Comparison of ENCODE assay signal across 7 mouse cellular contexts in the genomic region with DNA sequence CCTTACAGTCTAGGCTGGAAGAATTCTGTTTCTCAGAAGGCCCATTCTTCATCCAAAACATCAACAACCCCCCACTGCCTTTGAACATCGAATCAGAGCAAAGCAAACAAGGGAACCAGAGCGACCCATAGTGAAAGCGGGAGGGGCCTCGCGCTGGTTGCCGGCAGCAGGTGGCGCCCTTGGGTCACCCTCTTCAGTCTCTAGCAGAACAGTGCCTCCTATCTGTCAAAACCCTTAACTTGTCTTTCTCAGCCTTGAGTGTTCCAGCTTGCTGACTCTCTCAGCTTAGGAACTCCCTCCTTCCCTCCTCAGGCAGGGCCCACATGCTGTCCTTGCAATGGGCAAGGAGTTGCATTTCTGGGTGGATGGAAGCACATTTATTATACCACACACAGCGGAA. TPM values are rescaled to one million over a fixed set of nuclear protein-coding genes. Genes with fewer than 3 reads are reported as not detected.
A peak's percentile ranks its signal among the peaks of the same experiment; 100 is the strongest.
DNase-seq lines count a peak whose midpoint lies in the region.

No protein-coding gene starts in this region.

- peaks cover 5% of the 10 kb centered on the region for H3K27me3 ChIP-seq in megakaryocyte, embryonic 14.5 days (replicated peaks)

- DNase-seq in adrenal gland, adult 18-20 months (ENCODE audit: low spot score in 2 of 2), result peak; percentile 74 to 75
- peak; percentile 90 for DNase-seq in embryo, embryonic 10 days (ENCODE audit: low spot score)
- peak; percentile 78 for DNase-seq in gastrocnemius, postnatal 10 days
- peak; percentile 82 for DNase-seq in induced T-regulatory cell, adult 2 months (ENCODE audit: low read depth)
- peak; percentile 51 to 58 for DNase-seq in left cerebral cortex, adult 8-10 months (ENCODE audit: low spot score in 2 of 2)
- peak; percentile 61 for DNase-seq in right cerebral cortex, postnatal 4 days

- peaks cover 53% of the 10 kb centered on the region for H3K4me1 ChIP-seq in megakaryocyte, embryonic 14.5 days

- no peaks in the 10 kb centered on the region for H3K9me3 ChIP-seq in megakaryocyte, embryonic 14.5 days

- H3K36me3 ChIP-seq in megakaryocyte, embryonic 14.5 days (replicated peaks; ENCODE audit: low read length), result no peaks in the 10 kb centered on the region

- H3K4me3 ChIP-seq in megakaryocyte, embryonic 14.5 days (replicated peaks), result peak overlapping the region; percentile 88

RNA-seq across cellular contexts. Expression of gene Fam180a, which starts 53.9 kb away (rescaled TPM):
- total RNA-seq in adrenal gland, adult 18-20 months (2021), result 1 to 10 TPM; 2.4 to 2.5 TPM
- total RNA-seq in gastrocnemius, postnatal 10 days (2021), result 1 to 10 TPM; 1.2 to 1.3 TPM
- 1 to 10 TPM; 2.4 to 3.9 (median 3.0) TPM for total RNA-seq in left cerebral cortex, adult 8-10 months (2022)
- not detected in 2 replicates for polyA plus RNA-seq in megakaryocyte, embryonic 14.5 days (2012; ENCODE audit: insufficient read depth, low replicate concordance)

Comparison
In these comparisons a context has a peak if more than half of its experiments do, and no peak if none do; other contexts are left out.
1. Peak in every context shown above with its lines: DNase-seq and H3K4me3 ChIP-seq.